Mouse (Mus musculus): ENCODE results near the gene Spata5. TPM values are rescaled to one million over a fixed set of nuclear protein-coding genes. Genes with fewer than 3 reads are reported as not detected.
A peak's percentile ranks its signal among the peaks of the same experiment; 100 is the strongest.

Gene Spata5
- total RNA-seq (2021) = 1 to 10 TPM; 8.4 to 8.8 TPM
- long read RNA-seq, experiment 1, partial matches to known transcripts = 0 of 4 reads
- long read RNA-seq, experiment 1, other reads (novel, unspliced or antisense) = 1 of 4 reads
- long read RNA-seq, experiment 2, partial matches to known transcripts = 1 of 7 reads
- long read RNA-seq, experiment 2, other reads (novel, unspliced or antisense) = 1 of 7 reads

- peak; percentile 94 to 95 for DNase-seq
- intact Hi-C loops (cut with DNase I) = no loop called here
These were observed at the start of gene Spata5 for GRCm38 (mm10) chr3:37419458-37419991. Gene Spata5 (plus strand): TSS chr3:37419896.

- no peak for DNase-seq
- intact Hi-C loops (cut with DNase I) = no loop called here
These were observed 49.3 kb upstream of the Spata5 start for GRCm38 (mm10) chr3:37370407-37370806.

- DNase-seq = no peak
- intact Hi-C loops (cut with DNase I) = no loop called here
These were observed 46.0 kb upstream of the Spata5 start for GRCm38 (mm10) chr3:37373712-37374111.

- no peak for DNase-seq
- intact Hi-C loops (cut with DNase I) = loop anchor here (2.0 kb wide), 1 partner anchor 29 kb away; the partner anchor contains the start of gene Fgf2
These were observed 41.8 kb upstream of the Spata5 start for GRCm38 (mm10) chr3:37377926-37378325.

GRCm38 (mm10) chr3:37378412-37378811 lies 41.3 kb upstream of the Spata5 start:
- DNase-seq = no peak
- intact Hi-C loops (cut with DNase I) = loop anchor here (2.0 kb wide), 1 partner anchor 30 kb away; the partner anchor contains the start of gene Fgf2

GRCm38 (mm10) chr3:37379201-37379600 lies 40.5 kb upstream of the Spata5 start:
- DNase-seq = no peak
- intact Hi-C loops (cut with DNase I) = loop anchor here (2.0 kb wide), 1 partner anchor 30 kb away; the partner anchor contains the start of gene Fgf2

GRCm38 (mm10) chr3:37379930-37380881 lies 39.5 kb upstream of the Spata5 start:
- DNase-seq = peak; percentile 79 to 86
- intact Hi-C loops (cut with DNase I) = loop anchor here (2.0 kb wide), 1 partner anchor 31 kb away; the partner anchor contains the start of gene Fgf2

GRCm38 (mm10) chr3:37381457-37381856 lies 38.2 kb upstream of the Spata5 start:
- DNase-seq = no peak
- intact Hi-C loops (cut with DNase I) = no loop called here

- no peak for DNase-seq
- intact Hi-C loops (cut with DNase I) = no loop called here
These were observed 36.5 kb upstream of the Spata5 start for GRCm38 (mm10) chr3:37383096-37383765.

- intact Hi-C loops (cut with DNase I) = no loop called here
- no peak for DNase-seq
These were observed 32.4 kb upstream of the Spata5 start for GRCm38 (mm10) chr3:37387310-37387709.

GRCm38 (mm10) chr3:37396930-37397608 lies 22.6 kb upstream of the Spata5 start:
- no peak for DNase-seq
- intact Hi-C loops (cut with DNase I) = no loop called here

- DNase-seq = no peak
- intact Hi-C loops (cut with DNase I) = no loop called here
These were observed 22.1 kb upstream of the Spata5 start for GRCm38 (mm10) chr3:37397646-37398045.

GRCm38 (mm10) chr3:37398661-37399395 lies 20.9 kb upstream of the Spata5 start:
- intact Hi-C loops (cut with DNase I) = no loop called here
- peak; percentile 66 to 68 for DNase-seq

GRCm38 (mm10) chr3:37401729-37402610 lies 17.7 kb upstream of the Spata5 start:
- peak; percentile 69 to 74 for DNase-seq
- intact Hi-C loops (cut with DNase I) = no loop called here

GRCm38 (mm10) chr3:37407598-37407997 lies 12.1 kb upstream of the Spata5 start:
- intact Hi-C loops (cut with DNase I) = no loop called here
- no peak for DNase-seq

GRCm38 (mm10) chr3:37413446-37413845 lies 6.2 kb upstream of the Spata5 start:
- DNase-seq = no peak
- intact Hi-C loops (cut with DNase I) = loop anchor here (2.0 to 5.0 kb wide), 2 partner anchors 67 to 196 kb away; no protein-coding TSS in a partner anchor

GRCm38 (mm10) chr3:37414413-37414960 lies 5.2 kb upstream of the Spata5 start:
- DNase-seq = peak; percentile 70 to 73
- intact Hi-C loops (cut with DNase I) = loop anchor here (2.0 to 5.0 kb wide), 2 partner anchors 74 to 197 kb away; no protein-coding TSS in a partner anchor

GRCm38 (mm10) chr3:37418341-37418740 lies 1.4 kb upstream of the Spata5 start:
- no peak for DNase-seq
- intact Hi-C loops (cut with DNase I) = no loop called here

Measured in gastrocnemius, postnatal 36 days (tissue).